Mouse (Mus musculus) T-helper 17 cell (primary cell): ENCODE results near the gene Fastkd2.

Source experiments
- in situ Hi-C, 2 experiments: fragments of 300-600 bp; cut with MboI, MseI; formaldehyde crosslinking; loops; 1 replicate in 1 of 2; 2 replicates in 1 of 2; pipeline ENCODE4 v1.15.1; 2025; ENCODE audit warnings: high pct_unique_total_duplicates in 2 of 2

Gene Fastkd2

DNA sequence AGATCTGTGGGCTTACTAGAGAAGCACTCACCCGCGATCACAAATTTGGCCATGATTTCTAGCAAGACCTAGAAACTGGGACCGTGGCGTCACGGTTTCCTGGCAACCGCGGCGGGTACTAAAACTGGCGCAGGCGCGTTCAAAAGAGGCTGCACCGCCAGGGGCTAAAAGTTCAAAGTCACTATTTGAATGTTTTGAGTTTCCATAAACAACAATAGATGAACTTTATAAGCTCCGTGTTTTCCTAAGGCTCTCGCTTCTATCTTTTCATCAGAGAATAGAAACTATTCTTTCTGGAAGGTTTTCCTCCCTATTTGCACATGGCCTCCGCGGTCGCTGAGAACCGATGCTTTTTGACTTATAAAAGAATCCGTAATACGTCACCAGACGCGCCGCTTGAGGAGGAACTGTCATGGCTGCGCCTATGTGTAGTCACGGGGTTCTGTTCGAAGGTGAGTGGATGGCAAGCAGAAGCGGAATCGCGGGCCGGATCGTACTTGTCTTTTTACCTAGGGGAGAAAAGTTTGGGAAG is at the start of gene Fastkd2, which contains the start of gene Mdh1b:
TSS of gene Fastkd2 (plus strand) at position 375 of the 532 bp plus-strand sequence.
TSS of gene Mdh1b (minus strand) at position 79 of the 532 bp plus-strand sequence.
- in situ Hi-C loops: no loop called here

DNA sequence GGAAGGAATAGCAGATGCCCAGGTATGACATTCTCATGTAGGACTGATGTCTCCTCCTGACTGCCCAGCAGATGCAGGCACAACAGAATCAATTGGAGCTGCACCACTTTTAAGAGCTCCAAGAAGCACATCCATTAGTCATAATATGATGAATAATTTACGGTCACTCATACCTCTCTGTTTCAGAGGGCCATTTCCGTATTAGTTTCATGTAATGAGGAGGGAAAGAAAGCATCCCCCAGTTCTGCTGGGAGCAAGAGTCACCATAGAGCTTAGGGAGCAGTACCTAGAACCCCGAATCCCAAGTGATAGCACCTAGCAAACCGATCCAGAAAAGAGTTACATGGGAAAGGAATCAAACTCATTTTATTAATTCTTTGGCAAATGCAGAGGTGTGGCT is 43.6 kb upstream of the Fastkd2 start, which contains the start of gene Dytn:
TSS of gene Dytn (minus strand) at position 101 of the 400 bp plus-strand sequence.
- in situ Hi-C loops: no loop called here

DNA sequence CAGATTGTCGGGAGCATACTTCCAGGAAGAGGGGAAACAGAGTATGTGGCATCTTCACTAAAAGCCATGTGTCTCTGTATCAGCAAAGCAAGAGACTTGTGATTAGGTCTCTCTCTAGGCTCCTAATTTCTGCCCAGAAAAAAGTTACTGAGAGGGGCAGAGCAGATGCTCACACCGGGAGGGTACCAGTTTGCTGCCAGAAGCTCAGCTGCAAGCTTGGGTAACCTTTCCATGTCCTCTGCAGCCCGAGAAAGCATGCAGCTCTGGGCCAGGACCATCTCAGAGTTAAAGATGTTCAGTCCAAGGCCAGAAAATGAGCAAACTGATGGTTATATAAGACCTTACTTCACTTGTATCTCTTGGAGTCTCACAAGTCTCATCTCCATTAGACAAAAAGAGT is 33.6 kb upstream of the Fastkd2 start:
- in situ Hi-C loops: no loop called here

DNA sequence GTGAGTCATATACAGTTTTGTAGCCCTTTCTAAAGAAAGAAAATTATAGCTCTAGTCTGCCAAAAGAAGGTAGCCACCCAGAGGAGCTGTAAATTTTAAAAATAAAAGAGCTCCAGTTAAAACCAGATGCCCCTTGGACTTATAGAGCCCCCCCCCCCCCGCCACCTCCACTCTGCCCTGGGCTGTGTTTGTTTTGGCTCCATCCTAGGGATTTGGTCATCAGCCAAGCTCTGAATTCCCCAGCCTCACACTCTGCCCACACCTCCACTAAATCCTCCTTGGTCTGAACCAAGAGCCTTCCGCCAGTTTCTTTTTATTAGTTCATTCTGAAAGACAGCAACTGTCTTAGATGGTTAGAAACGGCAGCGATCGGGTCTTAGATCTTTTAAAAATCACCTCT is 24.7 kb upstream of the Fastkd2 start:
- in situ Hi-C loops: no loop called here

DNA sequence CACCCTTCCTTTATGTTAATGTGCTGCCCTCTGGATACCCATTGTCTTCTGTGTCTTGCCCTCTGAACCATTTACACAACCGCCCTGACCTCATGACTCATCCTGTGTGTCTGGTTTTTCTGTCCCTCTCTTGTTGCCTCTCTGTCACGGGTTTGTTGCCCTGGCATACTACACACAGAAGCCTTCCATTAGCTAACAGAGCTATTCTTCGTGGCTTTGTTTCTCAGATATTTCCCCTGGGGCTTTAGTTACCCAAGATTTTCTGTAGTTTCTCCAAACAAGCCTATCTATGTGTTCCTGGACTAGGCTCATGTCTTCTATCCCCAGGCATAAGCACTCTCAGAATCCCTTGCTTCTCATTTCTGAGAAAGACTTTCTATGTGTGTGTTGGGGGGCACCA is 21.5 kb upstream of the Fastkd2 start:
- in situ Hi-C loops: no loop called here

DNA sequence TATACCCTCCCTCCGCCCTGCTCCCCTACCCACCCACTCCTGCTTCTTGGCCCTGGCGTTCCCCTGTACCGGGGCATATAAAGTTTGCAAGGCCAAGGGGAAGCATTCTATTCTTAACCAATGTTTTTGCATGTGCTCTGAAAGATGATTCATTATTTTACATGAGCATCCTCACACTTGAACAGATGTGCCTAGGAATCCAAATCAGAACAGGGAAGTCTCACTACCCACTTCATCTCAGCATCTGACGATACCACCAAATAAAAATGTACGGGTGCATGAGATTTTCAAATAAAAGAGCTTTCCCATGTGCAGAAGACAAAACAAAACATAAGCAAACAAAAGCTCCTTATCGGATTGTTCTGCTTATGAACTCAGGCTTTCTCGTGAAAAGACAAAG is 10.3 kb upstream of the Fastkd2 start:
- in situ Hi-C loops: no loop called here

DNA sequence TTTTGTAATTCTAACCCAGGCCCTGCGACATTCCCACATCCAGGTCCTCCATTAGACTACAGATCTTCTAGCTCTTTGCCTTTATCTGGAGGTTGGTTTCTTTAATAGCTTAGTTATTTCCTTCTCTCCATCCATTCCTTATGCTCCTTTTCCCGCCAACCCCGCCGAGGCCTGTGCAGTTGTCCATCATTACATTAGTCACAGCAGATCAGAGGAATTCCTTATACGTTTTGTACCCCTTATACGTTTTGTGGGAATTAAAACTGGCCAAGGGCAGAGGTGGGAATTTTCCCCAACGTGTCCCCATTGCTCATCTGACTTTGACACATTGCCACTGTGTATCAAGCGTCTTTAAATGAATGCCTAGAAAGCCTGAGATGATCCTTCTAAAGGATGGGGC is 618 bp upstream of the Fastkd2 start:
- in situ Hi-C loops: no loop called here

DNA sequence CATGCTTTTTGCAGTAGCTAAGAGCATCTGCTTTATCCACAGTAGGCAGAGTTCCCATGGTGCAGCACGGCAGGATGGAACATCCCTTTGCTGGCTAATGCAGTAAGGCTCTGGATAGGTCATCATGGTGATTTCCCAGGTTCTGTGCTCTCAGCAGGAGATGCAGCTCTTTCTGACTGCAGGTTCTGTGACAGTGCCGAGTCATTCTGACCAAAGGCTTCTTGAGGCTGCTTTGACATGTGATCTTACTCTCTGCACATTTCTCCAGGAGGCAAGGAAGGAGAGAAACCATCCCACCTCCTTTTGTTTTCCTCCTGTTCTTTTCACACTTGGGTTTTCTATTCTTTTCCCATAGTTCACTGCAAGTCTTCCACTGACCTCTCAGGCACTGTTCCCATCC is 25.6 kb downstream of the Fastkd2 start:
- in situ Hi-C loops: loop anchor here in 1 of 2 experiments (10.0 to 25.0 kb wide), 2 partner anchors 389 to 956 kb away; no protein-coding TSS in a partner anchor

DNA sequence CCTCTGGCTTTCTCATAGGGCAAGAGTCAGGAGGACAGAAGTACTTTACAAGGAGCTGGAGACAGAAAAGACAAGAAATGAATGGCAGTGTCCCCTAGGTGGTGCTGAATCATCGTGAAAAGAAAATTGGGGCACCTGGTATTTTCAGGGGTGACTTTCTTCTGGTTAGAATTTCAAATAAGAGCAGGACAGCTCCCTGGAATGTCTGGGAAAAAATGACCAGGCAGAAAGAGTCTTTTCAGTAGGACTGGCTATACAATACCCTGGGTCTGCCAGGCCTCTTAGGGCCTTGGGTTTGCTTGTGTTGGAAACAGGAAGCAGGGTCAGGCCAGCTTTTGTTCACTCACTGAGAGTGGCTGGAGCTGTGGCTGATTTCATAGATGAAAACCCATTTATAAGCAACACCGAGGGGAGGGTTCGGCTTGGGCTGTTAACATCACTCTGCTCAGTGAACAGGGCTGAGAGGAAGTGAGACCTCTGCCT is 32.8 kb downstream of the Fastkd2 start:
- in situ Hi-C loops: loop anchor here (5.0 to 25.0 kb wide), 2 partner anchors 684 to 949 kb away; no protein-coding TSS in a partner anchor

DNA sequence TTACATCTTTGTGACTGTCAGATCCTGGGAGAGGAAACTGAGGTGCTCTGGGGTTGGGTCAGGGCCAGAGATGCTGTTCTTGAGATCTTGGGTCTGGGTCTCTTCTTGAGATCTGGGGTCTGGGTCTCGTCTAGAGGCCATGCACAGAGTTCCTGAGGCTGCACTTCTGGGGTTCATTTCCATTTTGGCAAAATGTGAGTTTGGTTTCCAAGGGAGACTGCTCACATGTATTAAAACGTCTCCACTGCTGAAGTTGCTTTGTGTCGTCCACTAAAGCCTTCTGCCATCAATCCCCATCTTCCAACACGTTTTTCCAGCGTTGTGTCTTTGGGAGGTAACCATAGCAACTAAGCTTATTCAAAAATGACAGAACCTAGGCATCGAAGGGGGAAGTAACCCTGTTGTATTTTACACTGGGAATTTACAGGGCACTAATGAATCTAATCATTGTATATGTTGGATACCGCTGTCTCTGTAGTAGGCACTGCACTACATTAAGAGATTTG is 33.5 kb downstream of the Fastkd2 start:
- in situ Hi-C loops: loop anchor here (5.0 to 25.0 kb wide), 2 partner anchors 683 to 948 kb away; no protein-coding TSS in a partner anchor

DNA sequence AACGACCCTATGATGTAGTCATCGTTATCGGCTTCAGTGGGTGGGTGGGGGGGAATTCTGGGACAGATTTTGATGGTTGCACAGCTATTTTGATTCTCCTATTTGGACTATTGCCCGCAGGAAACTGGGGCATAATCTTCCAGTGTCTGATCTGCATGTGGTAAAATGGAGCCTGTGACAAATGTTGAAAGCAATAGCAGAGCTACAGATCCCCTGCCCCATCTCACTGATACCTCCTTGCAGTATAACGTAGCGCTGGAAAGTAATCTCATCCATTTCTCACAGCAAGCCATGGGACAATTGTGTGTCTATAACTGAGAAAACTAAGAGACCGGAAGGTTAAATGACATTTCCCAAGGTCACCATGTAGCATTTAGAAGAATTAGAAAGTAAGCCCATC is 34.0 kb downstream of the Fastkd2 start:
- in situ Hi-C loops: loop anchor here (5.0 to 25.0 kb wide), 2 partner anchors 683 to 948 kb away; no protein-coding TSS in a partner anchor

DNA sequence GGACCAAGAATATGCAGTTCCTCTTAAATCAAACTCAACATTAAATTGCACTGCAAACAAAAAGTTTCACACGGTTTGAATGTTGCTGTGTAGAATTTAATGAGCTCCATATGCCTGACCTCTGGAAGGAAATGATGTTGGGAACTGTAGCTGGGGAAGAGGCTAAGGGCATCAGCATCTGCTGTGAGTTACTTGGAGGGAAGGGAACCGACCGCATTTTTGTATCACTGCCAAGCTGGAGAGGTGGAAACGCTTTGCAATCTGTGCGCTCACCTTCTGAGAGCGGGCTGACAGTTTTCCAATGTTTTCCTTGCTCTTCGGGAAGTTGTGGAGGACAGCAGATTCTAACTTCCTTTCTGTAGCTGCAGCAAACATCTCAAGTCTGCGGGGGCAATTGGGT is 37.7 kb downstream of the Fastkd2 start:
- in situ Hi-C loops: loop anchor here in 1 of 2 experiments (25.0 kb wide), 1 partner anchor 944 kb away; no protein-coding TSS in a partner anchor

DNA sequence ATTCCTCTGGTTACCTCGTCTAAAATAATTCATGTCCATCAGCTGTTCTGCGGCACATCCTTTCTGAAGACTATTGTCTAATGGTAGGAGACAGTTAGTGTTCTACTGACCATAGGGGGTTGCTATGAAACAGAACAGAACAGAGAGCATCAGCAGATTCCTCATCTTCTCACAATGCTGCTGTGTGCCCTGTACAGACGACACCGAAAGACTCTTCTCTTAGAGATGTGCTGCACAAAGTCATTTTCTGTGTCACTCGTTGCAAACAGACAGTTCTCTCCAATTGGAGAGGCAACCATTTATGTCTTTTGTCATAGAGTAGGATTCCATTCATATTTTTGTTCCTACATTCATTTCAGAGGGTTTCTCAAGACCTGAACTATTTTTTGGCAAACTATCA is 38.8 kb downstream of the Fastkd2 start, which contains the start of gene 4933402D24Rik:
TSS of gene 4933402D24Rik (minus strand) at position 101 of the 400 bp plus-strand sequence.
- in situ Hi-C loops: loop anchor here in 1 of 2 experiments (25.0 kb wide), 1 partner anchor 943 kb away; no protein-coding TSS in a partner anchor

DNA sequence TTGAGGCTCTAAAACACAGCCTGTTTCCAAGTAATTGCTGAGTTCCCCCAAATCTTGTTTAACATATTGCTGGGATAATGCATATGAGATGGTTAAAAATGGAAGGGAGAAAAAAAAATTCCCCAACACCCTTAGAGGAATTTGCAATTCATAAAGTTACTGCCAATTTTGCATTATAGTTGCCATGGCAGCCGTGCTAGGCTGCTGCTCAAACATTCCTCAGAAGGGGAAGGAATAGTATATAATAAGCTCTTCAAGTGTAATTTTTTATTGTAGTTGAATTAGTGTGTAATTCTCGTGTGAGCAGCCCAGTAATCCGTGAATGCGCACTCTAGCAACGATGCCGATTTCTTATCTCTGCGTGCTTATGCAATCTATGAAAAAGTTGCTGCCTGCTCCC is 39.9 kb downstream of the Fastkd2 start:
- in situ Hi-C loops: loop anchor here in 1 of 2 experiments (25.0 kb wide), 1 partner anchor 942 kb away; no protein-coding TSS in a partner anchor

DNA sequence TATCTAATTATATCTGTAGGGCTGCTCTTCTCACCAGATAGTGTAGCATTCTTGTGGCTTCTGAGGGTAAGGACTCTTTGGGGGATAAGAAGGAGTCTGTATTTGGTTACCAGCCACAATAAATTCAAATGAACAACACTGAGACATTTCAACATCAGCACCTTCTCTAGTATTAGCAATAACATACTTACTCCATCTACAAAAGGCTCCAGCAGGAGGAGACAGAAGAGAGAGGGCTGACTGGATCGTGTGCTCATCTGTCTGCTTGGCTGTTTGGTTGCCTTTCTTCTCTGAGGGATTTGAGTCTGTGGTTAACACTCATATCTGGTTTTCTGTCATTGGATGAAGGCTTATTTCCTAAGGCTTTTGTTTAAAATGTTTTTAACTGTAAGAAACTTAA is 46.0 kb downstream of the Fastkd2 start:
- in situ Hi-C loops: no loop called here

DNA sequence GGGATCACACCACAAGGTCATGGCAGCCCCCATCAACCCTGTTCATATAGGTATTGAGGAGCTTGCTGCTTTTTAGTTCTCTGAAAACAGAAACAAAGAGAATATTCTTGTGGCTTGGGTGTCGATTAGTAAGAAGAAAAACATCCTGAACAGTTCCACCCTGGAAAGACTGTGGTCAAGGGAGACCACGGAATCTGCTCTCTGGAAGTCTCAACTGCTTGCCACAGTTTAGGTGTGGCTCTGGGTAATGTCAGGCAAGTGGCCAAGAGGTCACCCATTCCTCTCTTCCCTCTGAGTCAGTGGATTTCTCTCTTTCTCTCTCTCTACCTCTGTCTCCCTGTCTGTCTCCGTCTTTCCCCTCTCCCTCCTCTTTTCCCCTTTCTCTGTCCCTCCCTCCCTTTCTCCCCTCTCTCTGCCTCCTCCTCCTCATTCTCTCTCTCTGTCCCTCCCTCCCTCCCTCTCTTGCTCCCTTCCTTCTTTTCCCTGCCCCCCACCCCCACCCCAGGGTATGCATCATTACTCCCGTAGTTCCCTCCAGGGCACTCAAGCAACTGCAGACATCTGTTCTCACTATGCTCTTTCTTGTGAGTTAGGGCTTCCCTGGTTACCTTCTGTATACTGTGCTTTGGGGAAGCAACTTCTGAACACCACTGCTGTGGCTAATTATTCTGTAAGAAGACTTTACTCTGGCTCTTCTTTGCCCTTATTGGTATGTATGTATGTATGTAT is 46.7 kb downstream of the Fastkd2 start:
- in situ Hi-C loops: no loop called here

DNA sequence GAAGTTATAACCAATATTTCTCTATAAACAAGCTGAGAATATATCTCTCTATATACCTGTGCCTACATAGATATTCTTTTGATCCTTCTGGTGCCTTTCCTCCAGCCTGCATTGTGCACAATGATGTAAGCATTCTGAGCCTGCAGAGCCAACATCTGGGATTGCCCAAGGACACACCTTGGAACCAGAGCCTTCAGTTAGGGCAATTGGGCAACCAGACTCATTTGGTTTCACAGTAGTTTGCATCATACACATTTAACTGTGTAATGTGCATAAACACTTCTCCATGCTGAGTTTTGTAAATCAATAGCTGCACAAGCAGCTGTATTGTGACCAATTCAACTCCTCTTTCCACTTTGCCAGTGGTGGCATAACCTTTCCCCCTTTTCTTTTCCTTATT is 63.9 kb downstream of the Fastkd2 start:
- in situ Hi-C loops: no loop called here
